Mouse (Mus musculus): ENCODE measurements around the gene Os9.
"Not testable (repeated sequence)": the region's sequence is repeated elsewhere in the genome, so short reads cannot be mapped to it uniquely, and the experiment has no call there.

Os9 gene

GRCm38 (mm10) chr10:127121066-127121477, at the start of gene Os9:
Gene Os9, minus strand, starts transcription at chr10:127121131.
- peak; percentile 97 for DNase-seq (ENCODE audit: low read depth, low spot score)

DNA sequence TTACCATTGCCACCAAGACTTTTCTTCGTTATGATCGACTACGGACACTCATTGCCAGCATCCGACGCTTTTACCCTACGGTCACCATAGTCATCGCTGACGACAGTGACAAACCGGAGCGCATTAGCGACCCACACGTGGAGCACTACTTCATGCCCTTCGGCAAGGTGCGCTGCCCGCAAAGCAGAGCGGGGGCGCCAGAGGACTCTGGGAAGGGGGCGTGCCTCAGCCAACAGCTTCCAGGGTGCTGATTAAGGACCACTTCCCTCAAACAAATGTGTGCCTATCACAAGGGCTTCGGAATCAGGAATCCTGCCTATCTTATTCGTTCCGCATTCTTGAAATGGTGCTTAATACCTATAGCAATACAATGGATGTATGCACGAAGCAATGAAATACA, 49.1 kb upstream of the Os9 start:
- no peak for DNase-seq (ENCODE audit: low read depth, low spot score)

DNA sequence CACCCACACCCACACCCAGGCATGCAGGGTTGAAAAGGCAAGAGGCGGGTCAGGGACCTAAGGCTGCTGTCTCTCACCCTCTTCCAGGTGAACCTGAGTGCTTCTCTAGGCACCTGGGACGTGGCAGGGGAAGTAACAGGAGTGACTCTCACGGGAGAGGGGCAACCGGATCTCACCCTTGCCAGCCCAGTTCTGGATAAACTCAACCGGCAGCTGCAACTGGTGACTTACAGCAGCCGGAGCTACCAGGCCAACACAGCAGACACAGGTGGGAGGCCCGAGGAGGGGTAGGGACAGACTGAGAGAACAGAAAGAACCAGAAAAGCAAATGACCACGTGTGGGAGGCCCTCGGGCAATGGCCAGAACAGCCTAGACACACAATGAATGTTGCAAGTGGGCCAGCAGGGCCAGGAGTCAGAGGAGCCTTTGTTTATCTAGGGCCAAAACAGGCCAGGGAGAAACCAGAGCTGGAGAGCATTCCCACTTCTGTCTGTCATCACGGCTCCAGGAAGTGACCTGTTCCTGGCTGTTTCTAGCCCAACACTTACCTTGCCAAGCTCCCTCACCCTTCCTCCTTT, 46.8 kb upstream of the Os9 start:
- no peak for DNase-seq (ENCODE audit: low read depth, low spot score)

GRCm38 (mm10) chr10:127166771-127167613, 46.1 kb upstream of the Os9 start:
- DNase-seq (ENCODE audit: low read depth, low spot score), result no peak

GRCm38 (mm10) chr10:127166404-127166715, 45.4 kb upstream of the Os9 start:
- DNase-seq (ENCODE audit: low read depth, low spot score), result no peak

DNA sequence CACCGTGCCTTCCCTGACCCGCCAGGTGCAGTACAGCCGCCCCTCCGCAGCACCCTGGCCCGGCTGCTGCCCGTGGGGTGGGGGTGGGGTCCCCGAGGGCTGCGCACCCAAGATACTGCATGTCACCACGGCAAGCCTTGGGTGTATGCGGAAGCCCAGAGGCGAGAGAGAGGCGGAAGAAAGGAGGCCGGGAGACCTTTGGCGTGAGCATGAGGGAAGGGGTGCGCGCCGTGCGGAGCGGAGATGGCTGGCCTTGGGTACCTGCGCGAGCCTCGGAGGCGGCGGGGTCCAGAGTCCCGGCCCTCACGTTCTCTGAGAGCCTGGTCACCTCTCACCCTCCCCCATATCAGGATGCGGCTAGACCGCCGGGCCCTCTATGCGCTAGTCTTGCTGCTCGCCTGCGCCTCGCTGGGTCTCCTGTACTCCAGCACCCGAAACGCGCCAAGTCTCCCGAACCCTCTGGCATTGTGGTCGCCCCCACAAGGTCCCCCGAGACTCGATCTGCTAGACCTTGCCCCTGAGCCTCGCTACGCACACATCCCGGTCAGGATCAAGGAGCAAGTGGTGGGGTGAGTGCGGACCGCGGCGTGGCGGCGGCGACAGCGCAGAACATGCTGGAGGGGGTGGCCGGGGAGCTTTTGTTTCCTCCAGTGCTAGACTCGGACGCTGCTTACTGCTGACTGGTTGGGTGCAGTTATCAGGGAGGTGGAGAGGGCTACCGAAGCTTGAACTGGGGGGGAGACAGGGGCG, 44.9 kb upstream of the Os9 start:
- DNase-seq (ENCODE audit: low read depth, low spot score), result no peak

GRCm38 (mm10) chr10:127165354-127165653, 44.4 kb upstream of the Os9 start:
- no peak for DNase-seq (ENCODE audit: low read depth, low spot score)

DNA sequence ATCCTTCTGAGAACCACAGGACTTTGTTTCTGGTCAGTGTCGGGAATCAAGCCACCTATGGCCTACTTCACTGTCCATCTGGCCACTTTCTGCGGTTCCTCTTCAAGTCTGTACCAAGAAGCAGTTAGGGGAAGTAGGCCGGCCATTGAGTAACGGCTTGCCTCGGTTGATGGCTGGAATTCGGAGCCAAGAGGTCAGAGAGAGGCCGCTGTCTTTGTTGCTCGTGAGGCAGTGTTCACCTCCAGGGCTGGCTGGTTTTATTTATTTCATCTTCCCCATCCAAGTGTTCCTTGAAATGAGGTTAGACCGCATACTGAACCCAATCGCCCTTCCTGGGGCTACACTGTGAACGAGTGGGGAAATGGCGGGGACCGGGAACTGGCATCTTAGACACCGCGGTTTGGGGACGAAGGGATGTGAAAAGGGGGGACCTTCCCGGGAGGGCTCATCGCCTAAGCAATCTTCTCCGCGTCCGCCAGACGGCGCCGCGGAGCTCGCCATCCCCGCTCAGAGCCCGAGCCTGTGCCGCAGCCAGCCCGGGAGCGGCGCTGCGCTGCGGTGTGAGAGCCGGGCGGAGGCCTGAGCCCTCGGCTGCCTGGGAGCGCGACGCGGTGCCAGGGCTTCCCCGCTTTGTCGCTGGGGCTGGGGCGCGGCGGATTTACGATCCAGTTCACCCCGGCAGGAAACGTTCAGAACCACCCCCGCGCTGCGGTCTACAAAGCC, 43.9 kb upstream of the Os9 start, which contains the start of gene B4galnt1:
Gene B4galnt1, plus strand, starts transcription at position 595 of the 723 bp plus-strand sequence.
- DNase-seq (ENCODE audit: low read depth, low spot score), result peak; percentile 62

GRCm38 (mm10) chr10:127164190-127164589, 43.3 kb upstream of the Os9 start:
- no peak for DNase-seq (ENCODE audit: low read depth, low spot score)

DNA sequence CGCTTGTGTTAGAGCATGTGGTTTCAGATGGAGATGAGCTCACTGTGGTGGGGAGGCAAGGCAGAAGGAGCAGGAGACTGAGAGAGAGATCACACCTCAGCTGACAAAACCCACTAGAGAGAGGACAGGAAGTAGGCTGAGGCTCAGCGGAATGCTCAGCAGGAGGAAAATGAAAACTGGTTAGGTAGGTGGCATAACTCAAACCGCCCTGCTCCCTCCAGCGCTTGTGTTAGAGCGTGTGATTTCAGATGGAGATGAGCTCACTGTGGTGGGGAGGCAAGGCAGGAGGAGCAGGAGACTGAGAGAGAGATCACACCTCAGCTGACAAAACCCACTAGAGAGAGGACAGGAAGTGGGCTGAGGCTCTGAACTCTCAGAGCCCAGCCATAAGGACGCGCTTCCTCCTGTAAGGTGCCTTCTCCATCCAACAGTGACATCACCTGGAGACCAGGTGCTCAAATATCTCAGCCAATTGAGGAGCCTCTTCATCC, 41.9 kb upstream of the Os9 start:
- not testable (repeated sequence) for DNase-seq (ENCODE audit: low read depth, low spot score)

DNA sequence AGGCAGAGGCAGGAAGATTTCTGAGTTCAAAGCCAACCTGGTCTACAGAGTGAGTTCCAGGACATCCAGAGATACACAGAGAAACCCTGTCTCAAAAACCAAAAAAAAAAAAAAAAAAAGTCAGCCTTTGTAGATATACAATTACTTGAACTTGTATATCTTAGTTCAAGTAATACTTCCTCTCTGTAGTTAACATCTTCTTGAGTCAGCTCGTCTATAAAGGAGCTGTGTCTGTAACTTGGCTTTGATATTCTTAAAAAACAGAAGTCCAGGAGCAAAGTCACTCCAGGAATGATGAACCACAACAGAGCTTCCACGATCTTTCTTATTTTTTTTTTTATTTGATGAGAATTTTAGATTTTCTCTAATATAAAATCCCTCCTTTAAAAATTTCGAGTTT, 39.8 kb upstream of the Os9 start:
- no peak for DNase-seq (ENCODE audit: low read depth, low spot score)

DNA sequence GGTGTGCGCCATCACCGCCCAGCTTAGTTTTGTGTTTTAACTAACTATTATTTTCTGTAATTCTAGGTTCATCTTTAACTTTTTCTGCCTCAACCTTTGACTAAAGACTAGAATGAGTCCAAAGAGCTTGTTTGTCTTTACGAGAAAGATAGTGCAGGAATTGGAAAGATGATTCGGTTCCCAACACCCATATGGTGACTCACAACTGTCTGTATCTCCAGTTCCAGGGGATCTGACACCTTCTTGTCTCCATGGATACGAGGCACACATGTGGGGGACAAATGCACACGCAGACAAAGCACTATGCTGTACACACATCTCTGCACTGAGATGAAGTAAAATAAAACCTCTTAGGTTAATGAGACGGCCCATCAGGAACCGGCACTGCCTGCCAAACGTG, 39.1 kb upstream of the Os9 start:
- no peak for DNase-seq (ENCODE audit: low read depth, low spot score)

DNA sequence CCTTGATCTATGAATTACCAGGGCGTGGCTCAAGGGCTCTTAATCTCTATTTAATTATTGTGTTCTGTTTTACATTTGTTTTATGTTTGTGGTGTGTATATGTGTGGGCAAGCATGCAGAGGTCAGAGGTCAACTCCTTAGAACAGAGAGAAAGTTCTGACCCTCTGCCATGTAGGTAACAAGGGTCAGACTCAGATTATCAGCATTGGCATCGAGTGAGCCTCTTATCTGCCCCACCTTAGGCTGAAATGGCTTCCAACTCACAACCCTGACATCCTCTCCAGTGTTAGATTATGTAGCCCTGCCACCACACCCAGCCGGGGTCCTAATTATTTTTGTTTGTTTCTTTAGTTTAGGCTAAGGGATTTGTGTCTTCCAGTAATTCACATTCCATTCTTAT, 37.5 kb upstream of the Os9 start:
- no peak for DNase-seq (ENCODE audit: low read depth, low spot score)

GRCm38 (mm10) chr10:127156511-127156910, 35.6 kb upstream of the Os9 start:
- no peak for DNase-seq (ENCODE audit: low read depth, low spot score)

DNA sequence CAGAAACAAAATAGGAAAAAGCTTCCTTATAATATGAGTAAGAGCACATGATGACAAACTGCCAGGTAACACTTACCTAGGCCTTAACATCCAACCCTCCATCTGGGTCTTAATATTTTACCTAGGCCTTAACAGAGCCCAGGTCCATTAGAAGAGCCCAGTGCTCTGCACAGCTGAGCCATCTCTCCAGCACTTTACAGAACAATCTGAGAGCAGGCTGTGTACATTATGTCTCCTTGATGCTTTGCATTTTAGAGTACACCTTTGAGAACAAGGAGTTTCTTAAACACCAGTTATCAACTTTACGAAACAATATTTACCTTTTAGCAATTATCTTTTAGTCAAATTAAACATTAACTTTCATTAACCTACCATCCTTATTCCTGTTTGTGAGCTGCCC, 35.2 kb upstream of the Os9 start:
- DNase-seq (ENCODE audit: low read depth, low spot score), result no peak

DNA sequence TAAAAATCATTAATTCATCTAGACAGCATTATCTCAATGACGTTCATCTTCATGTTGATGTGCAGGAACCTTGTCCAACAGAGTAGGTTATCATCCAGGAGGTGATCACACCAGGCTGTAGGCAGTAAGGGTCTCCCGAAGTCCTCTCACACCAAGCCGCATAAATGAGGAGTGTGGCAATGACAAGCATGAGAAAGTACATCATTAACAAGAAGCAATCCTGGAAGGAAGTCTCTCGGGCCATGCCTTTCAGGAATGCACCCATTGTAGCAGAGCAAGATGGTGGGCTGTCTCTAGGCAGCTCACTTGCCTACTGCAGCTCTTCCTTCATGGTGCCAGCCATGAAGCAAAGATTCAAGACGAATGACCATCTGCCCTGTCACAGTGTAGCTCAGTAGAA, 33.7 kb upstream of the Os9 start:
- no peak for DNase-seq (ENCODE audit: low read depth, low spot score)

DNA sequence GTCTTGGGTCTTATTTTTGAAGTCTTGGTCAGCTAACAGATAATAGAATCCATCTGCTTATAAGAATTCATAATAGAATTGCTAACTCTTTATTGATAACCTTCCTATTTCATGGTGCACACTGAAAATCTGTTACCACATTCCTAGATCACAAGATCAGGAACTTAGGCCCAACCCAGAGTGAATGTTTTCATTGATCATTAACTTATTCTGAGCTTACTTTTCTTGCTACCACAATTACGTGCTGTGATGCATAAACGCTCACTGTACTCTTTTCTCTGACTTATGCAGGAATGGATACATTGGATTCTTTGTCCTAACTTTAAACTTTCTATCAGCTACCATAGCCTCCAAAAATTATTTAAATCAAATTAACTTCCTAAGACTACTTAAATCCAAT, 33.3 kb upstream of the Os9 start:
- DNase-seq (ENCODE audit: low read depth, low spot score), result no peak

DNA sequence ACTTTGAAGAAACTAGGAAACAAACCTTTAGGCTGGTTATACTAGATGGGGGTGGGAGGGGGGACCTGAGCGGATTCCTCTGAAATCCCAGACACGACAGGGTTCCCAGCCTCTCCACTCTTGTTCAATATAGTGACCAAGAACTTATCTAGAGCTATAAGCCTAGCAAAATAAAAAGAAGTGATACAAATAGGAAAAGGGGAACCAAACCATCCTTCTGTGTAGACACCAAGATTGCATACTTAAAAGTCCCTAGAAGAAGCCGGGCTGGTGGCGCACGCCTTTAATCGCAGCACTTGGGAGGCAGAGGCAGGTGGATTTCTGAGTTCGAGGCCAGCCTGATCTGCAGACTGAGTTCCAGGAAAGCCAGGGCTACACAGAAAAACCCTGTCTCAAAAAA, 32.4 kb upstream of the Os9 start:
- DNase-seq (ENCODE audit: low read depth, low spot score), result no peak

DNA sequence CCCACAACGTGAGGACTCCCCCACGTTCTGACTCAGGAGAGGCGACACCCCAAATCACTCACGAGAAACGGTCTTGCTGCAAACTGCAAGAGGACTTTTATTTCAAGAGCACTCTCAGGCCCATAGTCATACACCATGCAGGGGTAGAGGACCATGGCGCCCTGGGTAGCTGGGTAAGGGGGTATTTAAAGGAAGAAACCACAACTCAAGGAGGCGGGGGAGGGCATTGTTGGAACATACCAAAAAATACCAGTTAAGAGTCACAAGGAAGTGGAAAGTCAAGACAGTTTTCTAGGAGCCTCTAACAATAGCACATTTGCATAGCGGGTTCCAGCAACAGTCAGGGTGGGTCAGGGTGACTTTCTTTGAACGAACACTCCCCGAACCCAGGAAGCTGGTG, 31.6 kb upstream of the Os9 start:
- not testable (repeated sequence) for DNase-seq (ENCODE audit: low read depth, low spot score)

GRCm38 (mm10) chr10:127151233-127151632, 30.3 kb upstream of the Os9 start:
- not testable (repeated sequence) for DNase-seq (ENCODE audit: low read depth, low spot score)

DNA sequence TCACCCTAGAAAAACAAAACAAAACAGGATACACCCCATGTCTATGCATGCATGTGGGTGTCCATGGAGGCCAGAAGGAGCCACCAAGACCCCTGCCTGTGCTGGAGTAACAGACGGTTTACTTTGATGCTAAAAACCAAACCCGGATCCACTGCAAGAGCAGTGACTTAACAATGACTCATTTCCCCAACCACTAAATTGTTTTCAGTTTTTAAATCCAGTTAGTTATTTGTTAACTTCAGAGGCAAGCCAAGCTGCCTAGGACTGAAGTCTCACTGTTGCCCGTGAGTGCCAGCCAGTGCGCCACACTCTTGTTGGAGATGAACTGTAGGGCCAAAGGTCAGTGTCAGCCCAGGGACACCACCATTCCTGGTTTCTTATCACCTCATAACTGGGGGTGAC, 29.5 kb upstream of the Os9 start:
- no peak for DNase-seq (ENCODE audit: low read depth, low spot score)

- no peak for DNase-seq (ENCODE audit: low read depth, low spot score)
These were observed 26.2 kb upstream of the Os9 start for GRCm38 (mm10) chr10:127147135-127147534.

Measured in retina, adult 2 months (tissue).